Mouse (Mus musculus): ENCODE measurements around the gene Ephb4.

Ephb4 gene

DNA sequence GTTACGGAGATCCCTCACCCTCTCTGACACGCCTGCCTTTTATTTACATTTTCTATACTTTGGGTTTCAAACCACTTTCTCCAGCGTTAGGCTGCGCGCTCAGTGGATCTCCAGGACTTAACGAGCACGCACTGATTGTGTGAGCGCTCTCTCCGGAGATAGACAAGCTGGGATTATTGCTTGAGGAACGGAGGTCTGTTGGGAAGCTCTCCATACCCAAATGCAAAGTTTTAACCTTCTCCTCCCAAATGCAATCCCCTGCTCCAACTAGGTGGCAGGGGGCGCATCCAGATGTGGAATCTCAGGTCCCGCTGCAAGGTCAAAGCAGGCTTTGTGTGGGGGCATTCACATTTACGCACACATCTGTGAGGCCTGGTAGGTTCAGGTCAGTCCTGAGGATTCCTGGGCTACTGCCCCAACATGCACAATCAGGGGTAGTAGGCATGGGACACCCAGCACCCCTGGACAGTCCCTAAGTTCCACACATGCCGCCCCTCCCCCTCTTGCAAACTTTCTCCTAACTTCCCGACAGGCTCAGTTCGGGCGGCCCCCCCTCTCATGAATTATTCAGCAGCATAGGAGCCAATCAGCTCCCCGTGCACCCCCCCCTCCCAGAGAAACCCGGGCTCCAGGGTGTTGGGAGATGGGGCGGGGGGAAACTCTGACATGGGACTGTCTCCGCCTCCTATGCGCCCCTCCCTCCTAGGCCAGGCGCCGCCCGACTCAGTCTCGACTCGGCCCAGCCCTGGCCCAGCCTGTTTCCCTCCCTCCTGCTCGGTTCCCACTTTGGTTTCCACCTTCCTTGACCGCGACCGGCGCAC lies at the start of gene Ephb4:
Gene Ephb4 (plus strand): TSS at position 726 of the 821 bp plus-strand sequence.
- DNase-seq (ENCODE audit: low read depth, low spot score): peak; percentile 81

DNA sequence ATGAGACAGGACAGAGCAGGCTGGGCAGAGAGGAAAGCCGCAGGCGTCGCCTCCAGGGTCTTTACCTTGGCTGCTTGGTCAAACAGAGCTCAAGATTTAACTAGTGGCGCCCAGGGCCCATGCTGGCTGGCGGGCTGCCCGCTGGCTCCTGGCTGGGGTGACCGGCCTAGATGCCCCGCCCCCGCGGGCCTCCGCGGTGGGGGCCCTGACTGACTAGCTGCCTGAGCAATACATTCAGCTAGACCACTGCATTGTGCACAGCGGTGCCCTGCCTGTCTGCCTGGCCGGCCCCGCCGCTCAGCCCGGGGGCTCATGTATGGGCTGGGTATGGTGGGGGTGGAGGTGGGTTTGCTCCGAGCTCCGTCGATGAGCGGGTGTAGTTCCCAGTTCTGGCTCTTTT lies 48.7 kb upstream of the Ephb4 start:
- no peak for DNase-seq (ENCODE audit: low read depth, low spot score)

DNA sequence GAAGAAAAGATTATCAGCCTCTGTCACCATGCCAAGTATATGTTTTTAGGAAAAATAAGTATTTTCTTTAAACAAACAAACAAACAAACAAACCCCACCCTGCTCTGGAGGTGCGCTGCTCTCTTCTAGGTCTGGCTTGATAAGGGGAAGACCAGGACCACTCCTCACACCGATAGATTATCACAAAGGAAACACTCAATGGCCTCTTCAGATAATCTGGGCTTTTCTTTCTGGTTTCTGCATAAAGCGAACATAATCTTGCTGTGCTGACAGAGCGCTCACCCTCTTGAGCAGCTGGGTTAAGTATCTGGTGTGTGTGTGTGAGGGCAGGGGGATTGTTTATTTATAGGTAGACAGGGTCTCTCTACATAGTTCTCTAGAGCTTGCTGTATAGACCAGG lies 46.3 kb upstream of the Ephb4 start:
- DNase-seq (ENCODE audit: low read depth, low spot score): no peak

DNA sequence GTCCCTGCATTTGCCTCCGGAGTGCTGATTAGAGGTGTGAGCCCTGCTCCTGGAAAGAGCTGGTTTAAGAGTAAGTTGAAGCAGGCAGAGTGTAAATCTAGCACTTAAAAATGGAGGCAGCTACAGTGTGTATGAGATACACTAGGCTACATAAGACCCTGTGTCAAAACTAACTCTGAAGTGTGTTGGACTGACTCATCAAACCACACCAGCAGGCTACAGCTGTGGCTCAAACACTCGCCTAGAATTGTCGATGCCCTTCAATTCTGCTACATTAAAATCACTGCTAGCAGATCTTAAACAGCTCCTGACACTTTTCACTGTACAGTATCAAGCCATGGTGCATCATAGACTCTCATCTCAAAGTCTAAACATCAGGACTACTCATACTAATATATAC lies 45.7 kb upstream of the Ephb4 start:
- no peak for DNase-seq (ENCODE audit: low read depth, low spot score)

DNA sequence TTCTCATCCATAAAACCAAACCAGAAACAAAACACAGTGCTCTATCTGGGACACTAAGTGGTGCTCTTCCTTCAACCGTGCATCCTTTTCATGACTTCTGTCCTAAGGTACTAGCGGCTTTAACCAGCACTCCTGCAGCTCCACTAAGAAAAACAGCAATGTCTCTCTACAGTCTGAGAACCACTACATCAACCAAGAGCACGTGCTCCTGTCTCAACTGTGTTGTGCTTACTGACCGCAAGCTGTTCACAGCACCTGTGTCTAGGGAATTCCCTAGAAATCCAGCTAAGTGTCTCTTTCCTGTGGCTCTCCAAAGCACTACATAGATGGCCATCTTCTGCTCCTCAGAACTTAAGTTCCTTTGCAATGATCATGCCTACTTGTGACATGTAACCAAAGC lies 45.1 kb upstream of the Ephb4 start:
- no peak for DNase-seq (ENCODE audit: low read depth, low spot score)

DNA sequence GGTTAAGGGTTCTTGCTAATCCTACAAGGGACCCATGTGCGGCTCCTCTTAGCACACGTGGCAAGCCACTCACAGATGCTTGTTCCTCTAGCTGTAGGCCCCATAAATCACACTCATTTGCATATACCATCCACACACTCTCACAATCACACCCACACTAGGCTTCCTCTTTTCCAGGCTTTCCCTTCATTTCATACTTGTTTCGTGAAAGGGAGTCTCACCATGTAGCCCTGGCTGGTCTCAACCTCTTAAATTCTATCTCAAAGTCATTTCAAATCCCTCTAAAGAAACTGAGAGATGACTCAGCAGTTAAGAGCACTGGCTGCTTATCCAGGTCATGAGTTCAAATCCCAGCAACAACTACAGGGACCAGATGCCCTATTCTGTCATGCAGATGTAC lies 44.1 kb upstream of the Ephb4 start:
- no peak for DNase-seq (ENCODE audit: low read depth, low spot score)

DNA sequence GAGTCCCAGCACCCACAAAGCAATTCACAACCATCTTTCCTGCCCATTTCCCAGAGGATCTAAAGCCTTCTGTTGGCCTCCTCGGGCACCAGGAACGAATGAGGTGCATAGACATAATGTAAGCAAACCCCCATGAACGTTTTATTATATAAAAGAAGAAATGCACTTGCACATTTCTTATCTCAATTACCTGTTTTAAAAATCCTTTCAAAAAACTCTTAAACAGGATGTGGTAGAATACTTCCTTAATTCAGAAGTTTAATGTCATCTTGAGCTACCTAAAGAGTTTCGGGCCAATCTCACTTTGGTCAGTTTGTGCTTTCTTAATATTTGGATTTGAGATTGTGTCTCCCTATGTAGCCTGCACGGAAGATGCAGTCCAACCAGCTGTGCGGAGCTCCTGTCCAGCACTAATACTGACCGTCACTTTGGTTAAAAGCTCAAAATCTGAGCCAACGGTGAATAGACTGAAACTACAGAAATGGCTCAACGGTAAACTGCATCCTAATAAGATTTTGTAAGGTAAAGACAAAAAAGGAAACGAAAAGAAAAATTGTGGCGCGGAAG lies 43.4 kb upstream of the Ephb4 start:
- DNase-seq (ENCODE audit: low read depth, low spot score): no peak

DNA sequence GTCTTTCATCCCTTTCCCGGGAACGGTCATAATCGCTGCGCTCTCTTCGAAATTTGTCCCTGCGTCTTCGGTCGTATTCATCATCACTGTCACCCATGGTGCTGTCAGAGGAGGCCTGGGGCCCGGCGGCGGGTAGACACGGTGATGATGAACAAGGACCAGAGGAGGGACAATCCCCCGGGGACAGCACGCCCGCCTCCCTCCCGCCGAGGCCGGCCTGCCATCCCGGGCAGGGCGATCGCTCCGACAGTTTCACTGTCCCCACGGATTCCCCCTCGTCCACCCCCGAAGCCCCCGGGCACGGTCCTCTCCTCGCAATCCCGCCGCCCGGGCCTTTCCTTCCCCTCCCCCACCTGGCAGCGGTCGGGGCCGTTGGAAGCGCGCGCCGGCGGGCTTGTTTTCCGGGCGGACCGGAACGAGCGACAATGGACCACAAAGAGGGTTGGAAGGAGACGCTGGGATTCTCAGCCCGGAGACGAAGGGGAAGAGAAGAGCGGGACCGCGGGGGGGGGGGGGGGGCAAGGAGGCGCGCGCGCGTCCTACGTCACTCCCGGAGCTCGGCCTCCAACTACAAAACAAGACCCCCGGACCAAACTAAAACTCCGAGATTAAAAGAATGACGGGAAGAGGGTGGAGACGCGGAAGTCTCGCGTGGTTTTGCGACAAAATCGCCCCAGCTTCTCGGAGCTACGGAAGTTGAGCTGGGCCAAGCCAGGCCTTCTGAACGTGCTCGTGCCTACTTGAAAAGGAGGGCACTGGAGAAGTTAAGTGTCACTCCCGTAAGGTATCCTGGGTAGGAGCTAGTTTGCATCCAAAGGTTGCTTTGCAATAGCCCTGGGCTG lies 42.6 kb upstream of the Ephb4 start, which contains the start of gene Srrt:
Gene Srrt (minus strand): TSS at position 604 of the 842 bp plus-strand sequence.
- DNase-seq (ENCODE audit: low read depth, low spot score): peak; percentile 80

DNA sequence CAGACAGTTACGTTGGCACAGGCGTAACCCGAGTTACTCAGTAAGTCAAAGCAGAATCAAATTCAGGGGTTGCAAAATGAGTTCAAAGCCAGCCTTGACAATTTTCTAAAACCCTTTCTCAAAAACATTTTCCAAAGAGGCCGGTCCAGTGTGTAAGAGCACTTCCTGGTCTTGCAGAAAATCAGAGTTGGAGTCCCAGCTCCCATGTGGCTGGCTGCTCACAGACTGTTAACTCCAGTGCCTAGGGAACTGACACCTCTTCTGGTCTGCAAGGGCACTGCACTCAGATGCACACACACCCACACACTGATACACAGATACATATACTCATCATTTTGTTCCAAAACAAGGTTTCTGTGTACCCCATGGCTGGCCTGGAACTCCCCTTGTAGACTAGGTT lies 41.6 kb upstream of the Ephb4 start:
- no peak for DNase-seq (ENCODE audit: low read depth, low spot score)

DNA sequence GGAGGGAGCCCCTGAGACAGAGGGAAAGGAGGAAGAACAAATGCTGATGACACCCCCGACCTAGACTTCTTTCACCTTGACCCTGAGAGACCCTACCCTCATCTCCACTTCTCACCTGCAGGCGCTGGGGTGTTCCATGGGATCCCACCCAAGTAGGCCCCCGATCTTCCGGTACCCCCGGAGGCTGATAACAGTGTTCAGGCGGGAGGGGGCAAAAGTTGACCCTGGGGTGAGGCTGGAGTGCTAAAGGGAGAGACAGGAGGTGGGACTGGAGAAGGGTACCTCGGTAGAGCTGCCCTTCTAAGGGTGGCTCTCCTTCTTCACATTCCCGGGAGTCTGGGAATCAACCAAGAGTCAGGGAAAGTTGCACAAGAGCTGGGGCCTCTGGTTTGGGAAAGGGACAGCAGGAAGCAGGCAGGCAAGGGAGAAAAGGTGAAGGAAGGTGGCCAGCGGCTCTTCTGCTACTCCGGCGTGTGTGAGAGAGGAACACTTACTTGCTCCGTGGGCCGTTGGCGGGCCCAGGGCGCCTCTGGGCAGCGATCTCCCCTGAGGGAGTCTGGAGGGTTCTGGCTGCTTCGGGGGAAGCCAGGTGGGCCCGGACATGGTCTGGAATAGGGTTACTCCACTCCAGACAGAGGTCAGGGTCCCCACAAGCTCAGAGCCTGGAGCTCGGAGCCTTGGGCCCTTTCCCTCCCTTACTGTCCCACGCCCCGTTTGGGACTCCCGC lies 36.3 kb upstream of the Ephb4 start:
- DNase-seq (ENCODE audit: low read depth, low spot score): no peak

DNA sequence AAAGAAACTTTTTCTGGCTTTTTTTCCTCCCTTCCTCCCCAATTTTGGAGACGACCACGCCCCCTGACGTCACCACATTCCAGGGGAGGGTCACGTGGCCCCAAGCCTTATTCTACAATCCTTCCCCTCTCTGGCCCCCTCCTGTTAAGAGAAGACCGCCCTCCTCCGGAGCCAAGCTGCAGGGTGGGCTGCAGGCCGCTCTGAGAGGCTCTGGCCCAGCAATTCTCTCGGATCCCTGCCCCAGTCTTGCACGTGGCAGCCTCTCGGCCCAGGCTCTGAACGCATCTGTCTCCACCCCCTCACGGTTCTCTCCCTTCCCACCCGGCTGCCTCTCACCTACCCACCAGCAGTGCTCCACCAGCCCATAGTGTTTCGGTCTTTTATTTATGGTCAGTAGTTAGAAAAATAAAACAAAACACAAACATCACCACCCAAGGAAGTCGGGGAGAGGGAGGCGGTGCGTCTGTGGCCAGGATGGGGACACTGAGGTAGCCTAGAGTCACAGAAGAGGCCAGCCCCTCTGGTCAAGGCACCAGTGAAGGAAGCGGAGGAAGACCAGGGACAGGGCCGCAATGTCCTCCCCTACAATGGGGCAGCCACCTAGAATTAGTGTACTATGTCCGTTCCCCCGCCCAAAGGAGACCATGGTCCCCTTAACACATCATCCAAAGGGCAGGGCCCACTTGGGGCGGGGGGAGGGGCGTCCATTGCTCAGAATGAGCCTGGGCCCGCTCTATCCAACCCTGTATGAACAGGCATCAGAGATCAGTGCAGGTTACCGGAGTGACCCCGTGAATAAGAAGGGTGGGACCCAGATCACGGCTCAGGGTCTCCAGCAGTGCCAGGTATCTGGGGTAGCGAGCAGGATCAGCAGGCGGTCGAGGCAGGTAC lies 35.5 kb upstream of the Ephb4 start, which contains the start of gene Trip6:
Gene Trip6 (minus strand): TSS at position 212 of the 891 bp plus-strand sequence.
- peak; percentile 78 for DNase-seq (ENCODE audit: low read depth, low spot score)

DNA sequence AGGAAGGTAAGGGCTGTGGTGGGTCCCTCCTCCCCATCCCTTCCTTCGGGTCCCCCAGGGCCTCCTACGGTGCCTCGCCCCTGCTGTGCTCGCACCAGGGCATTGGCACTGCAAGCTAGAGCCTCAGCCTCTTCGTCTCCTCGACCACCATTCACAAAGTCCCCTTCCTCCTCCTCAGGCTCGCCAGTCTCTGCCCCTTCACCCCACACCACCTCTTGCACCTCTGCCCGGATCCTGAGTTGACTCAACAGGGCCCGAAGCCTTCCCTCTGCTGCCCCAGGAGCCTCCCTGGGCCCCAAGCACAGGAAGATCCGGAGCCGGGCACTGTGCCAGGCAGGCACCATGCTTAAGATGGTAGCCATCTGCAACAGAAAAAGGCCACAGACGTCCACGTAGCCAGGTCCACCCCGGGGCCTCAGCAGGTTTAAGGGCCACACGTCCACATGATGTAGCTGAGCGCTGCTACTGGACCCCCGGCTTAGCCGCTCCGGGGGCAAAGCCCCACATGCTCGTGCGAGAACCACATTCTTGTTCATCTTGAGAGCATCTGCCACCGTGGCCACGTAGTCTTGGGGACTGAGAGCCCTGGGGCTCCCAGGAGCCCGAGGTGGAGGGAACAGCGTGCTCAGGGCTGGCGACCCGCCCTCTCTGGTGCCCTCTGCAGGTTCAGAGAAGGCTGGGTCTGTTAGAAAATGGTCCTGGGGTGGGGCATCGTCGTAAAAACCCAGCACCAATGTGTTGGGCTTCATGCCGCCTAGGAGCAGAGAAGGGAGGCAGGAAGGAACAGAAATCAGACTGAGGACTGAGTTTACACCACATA lies 34.6 kb upstream of the Ephb4 start:
- DNase-seq (ENCODE audit: low read depth, low spot score): no peak

DNA sequence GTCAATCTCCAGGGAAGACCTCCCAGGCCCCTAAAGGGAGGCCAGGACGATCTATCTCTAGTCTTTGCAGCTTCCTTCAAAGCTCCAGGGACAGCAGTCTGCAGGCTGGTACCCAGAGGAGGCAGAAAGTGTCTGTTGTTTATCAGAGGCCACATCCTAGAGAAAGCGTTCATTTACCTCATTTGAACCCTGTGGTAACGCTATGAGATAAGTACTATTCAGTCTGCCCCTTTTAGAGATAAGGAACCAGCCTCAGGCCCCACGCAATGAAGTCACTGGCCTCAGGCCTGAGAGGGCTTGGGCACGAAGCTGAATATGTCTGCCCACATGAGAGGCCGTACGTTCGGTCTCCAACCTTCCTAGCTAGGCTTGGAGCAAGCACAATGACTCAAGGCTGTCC lies 32.5 kb upstream of the Ephb4 start:
- no peak for DNase-seq (ENCODE audit: low read depth, low spot score)

DNA sequence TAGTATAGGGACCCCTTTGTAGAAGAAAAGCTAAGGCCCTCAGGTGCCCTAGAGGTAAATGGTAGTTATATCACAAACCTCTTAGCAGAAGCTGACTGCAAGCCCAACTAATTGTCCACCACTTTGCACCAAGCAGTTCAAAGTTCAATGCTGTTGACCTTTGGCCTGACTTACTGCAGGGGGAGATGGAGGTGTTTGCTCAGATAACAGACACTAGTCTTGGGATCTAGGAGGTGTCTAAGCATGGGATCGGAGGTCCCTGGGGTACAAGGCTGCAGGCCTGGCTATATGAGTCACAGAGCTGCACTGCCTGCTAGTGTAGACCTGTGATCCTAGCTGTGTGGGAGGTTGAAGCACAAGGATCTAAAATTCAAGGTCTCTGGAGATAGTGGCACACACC lies 31.3 kb upstream of the Ephb4 start:
- DNase-seq (ENCODE audit: low read depth, low spot score): no peak

DNA sequence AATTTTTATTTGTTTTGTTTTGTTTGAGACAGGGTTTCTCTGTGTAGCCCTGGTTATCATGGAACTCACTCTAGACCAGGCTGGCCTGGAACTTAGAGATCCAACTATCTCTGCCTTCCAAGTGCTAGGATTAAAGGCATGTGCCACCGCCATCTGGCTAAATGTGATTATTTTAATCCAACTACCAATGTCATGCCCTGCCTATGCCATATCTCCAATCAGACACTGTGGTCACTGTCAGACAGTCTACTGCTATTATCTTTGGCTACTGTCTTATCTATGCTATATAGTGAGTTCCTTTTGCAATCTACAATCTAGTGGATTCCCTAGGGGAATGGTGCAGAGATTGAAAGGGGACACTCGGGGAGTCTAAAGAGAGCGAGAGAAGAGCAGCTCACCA lies 28.9 kb upstream of the Ephb4 start:
- DNase-seq (ENCODE audit: low read depth, low spot score): no peak

DNA sequence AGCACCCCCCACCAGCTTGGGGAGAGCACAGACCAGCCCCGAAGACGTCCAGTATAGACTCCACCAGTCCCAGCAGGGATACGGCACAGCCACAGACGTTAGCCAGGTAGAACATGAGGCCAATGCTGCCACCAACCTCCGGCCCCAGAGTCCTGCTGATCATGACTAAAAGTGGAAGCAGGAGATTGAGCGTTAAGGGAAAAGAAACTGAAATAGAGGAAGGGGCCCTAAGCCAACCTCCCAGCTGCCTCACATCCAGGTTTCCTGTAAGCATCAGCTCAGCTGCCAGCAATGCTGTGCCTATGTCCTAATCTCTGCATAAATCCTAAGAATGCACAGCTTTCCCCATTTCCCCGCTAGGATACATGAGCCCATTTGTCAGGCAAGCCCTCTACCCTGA lies 19.0 kb upstream of the Ephb4 start:
- DNase-seq (ENCODE audit: low read depth, low spot score): no peak

DNA sequence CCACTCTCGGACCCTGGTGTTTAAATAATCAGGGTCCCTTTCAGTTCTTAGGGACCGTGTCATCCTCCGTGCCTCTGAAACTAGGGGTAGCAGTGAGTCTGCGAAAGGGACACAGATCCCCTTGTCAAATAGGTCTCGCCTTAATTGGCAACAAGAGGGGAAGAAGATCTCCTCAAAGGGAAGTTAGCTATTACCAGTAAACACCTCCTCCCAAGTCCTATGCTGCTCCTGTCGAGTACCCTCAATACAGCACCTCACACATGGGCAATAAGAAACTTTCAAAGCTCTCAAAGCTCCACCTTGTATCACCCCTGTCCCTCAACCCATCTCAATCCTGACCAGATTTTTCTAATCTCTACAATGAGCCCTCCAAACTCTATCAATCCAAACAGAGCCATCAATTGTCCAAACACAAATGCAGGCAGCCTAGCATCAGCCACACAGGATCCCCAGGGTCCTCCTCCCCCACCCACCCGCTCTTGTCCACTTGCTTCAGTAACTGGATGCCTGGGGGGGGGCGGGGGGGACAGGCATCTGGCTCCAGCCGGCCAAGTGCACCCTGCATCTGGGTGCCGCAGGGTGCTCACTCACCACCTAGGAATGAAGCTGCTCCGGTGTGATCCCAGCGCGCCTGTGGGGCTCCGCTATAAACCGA lies 16.9 kb upstream of the Ephb4 start:
- DNase-seq (ENCODE audit: low read depth, low spot score): no peak

DNA sequence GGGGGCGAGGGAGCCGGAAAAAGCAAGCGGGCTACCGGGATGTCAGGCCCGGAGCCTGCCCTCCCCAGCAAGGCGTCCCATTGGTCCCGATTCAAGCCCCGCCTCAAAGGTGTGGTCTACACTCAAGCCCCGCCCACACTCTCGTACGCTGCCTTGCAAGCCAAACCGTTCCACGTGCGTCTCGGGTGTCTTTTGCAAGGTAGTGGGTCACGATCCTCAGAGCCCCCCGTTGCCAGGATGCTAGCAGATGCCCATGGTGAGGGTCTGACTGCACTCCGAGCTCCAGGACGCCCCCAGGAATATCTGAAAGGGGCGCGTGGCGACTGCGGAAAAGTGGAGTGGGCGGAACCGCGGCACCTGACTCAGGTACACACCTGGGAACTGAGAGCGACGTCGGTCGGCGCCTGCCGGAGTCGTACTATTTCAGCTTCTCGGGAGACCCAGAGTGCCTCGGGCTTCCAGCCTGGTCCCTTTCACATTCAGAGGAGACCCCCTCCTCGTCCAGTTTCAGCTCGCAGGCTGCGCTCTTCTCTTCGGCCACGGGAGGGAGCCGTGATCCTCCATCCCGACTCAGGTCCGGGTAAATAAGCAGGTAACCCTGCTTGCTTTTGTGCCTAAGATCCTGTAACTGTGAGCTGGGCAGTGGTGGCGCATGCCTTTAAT lies 16.3 kb upstream of the Ephb4 start, which contains the start of gene Slc12a9:
Gene Slc12a9 (minus strand): TSS at position 86 of the 663 bp plus-strand sequence.
- DNase-seq (ENCODE audit: low read depth, low spot score): peak; percentile 90

DNA sequence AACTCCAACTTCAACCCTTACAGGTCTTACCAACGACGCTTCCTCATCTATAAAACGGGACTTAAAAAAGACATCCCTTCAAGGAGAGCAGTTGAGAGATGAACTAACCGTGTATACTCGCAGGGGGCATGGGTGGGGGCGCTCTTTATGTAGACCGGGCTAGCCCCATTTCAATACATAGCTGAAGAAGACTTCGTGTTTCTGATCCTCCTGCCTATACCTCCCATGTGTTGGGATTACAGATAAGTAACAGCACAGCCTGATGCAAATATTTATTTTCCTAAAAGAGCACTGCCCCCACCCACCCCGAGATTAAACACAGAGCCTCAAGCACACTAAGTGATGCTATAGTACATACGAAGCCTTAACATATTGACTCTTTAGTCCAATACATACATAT lies 15.6 kb upstream of the Ephb4 start:
- DNase-seq (ENCODE audit: low read depth, low spot score): no peak
